Mouse (Mus musculus) lung, embryonic 14.5 days (tissue): ENCODE measurements at regions not wholly inside any gene's neighbourhood (a gene's known extent, or its start where the extent isn't known, plus 50 kb on each side); places are given as distances from the start of the nearest gene placed in this dataset.
A peak's percentile ranks its signal among the peaks of the same experiment; 100 is the strongest.

Experiments
- ATAC-seq: fragments of 200-750 bp; cut with Nextera tagmentation; 2 replicates; pipeline ENCODE4 v1.8.0; 2017; ENCODE audit warnings: mild to moderate bottlenecking, moderate TSS enrichment, moderate library complexity; ENCODE audit not compliant: insufficient read depth
- DNase-seq: peaks from one replicate; pipeline ENCODE4 v3.0.0-alpha.2; 2015
- H3K27ac ChIP-seq: fragments of 300-500 bp; sonication (generic); 2 replicates; pipeline ENCODE4 v1.5.1; 2014; ENCODE audit warnings: low read depth, mild to moderate bottlenecking, moderate library complexity
- H3K27me3 ChIP-seq: fragments of 300-500 bp; sonication (generic); 2 replicates; pipeline ENCODE4 v1.6.1; 2014; ENCODE audit warnings: low read length, control low read depth; ENCODE audit not compliant: insufficient read depth
- H3K36me3 ChIP-seq: fragments of 300-500 bp; sonication (generic); 2 replicates; pipeline ENCODE4 v1.6.1; 2014; ENCODE audit warnings: control low read depth; ENCODE audit not compliant: insufficient read depth
- H3K4me1 ChIP-seq: fragments of 300-500 bp; sonication (generic); 2 replicates; pipeline ENCODE4 v1.6.1; 2014; ENCODE audit warnings: antibody characterized with exemption, control low read depth; ENCODE audit not compliant: insufficient read depth
- H3K4me2 ChIP-seq: fragments of 300-500 bp; sonication (generic); 2 replicates; pipeline ENCODE4 v1.6.1; 2014; ENCODE audit warnings: mild to moderate bottlenecking
- H3K4me3 ChIP-seq: fragments of 300-500 bp; sonication (generic); 2 replicates; pipeline ENCODE4 v1.5.1; 2014; ENCODE audit warnings: low read depth, low read length
- H3K9ac ChIP-seq: fragments of 300-500 bp; sonication (generic); 2 replicates; pipeline ENCODE4 v1.6.1; 2014
- H3K9me3 ChIP-seq: fragments of 300-500 bp; sonication (generic); 2 replicates; pipeline ENCODE4 v1.6.1; 2016; ENCODE audit warnings: low read depth, low read length, control low read depth
- CTCF ChIP-seq: IDR thresholded peaks from 2 replicates; pipeline ENCODE4 v1.5.1; 2016; ENCODE audit warnings: antibody characterized with exemption, low read depth
- WGBS: fragments of 180-500 bp; shearing (Covaris S2); extraction: QIAGEN DNeasy Blood & Tissue Kit; methylation state at CpG from one replicate; pipeline ENCODE4 v1.1.7; 2014; 5-methylcytosine and 5-hydroxymethylcytosine counted together

DNA sequence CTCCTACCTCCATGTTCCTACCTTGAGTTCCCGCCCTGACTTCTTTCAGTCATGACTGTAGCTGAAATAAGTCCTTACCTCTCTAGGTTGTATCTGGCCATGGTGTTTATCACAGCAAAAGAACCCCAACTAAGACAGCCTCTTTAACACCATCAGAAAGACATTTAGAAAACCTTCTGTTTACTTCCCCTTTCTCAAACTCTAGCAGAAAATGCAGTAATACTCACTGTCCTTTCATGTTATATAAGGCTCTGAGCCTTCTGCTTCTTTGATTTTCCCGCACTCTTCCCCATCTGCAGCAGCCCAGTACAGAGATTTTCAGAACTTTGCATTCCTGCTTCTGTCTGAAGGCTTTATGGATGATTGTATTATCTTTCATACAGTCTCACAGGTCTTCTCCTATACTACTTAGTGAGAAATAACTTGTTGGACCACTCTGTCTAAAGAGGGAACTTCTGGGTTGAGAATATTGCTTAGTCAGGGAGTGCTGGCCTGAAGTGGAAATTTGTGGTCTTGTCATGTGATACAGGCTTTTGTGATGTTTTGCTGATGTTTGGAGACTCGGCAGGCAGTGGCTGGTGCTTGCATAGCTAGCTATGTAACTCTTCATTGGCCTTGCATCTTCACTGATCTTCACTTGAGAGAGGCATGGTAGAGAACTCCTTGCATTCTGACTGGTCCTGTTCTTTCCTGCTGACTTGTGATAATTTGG lies 197.9 kb upstream of the Mki67 start:
- no peaks in the 10 kb centered on the region for H3K27me3 ChIP-seq
- H3K27ac ChIP-seq, result no peak overlapping the region
- no peaks in the 10 kb centered on the region for H3K9me3 ChIP-seq
- H3K9ac ChIP-seq, result no peak overlapping the region
- no peak overlapping the region for H3K4me2 ChIP-seq
- WGBS, result 77% methylated on average over 3 of the region's 3 CpGs
- no peaks in the 10 kb centered on the region for H3K36me3 ChIP-seq
- ATAC-seq (no peak), DNase-seq (peak; percentile 11)
- no peak overlapping the region for H3K4me3 ChIP-seq
- no peaks in the 10 kb centered on the region for H3K4me1 ChIP-seq
- no peak for TF ChIP-seq CTCF

DNA sequence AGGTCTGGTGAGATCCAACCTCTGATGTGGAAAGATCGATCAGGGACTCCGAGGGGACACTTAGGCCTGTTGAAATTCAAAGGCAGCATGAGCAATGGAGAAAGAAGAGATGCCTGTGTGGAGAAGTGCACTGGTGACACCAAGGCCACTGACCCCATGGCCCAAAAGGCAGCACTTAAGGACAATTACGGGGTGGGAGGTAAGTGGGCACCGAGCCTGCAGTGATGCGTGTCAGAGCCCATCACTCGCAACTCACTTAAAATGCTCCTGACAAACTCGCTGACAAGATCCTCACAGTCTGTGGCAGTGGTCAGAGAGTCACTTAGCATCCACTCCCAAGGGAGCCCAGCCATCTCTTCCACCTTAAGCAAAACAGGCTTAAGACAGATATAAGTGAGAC lies 207.7 kb upstream of the Mki67 start:
- WGBS, result 59% methylated on average over 7 of the region's 7 CpGs
- no peaks in the 10 kb centered on the region for H3K4me1 ChIP-seq
- no peak overlapping the region for H3K4me3 ChIP-seq
- no peaks in the 10 kb centered on the region for H3K9me3 ChIP-seq
- no peak for ATAC-seq
- no peak overlapping the region for H3K27ac ChIP-seq
- no peak for DNase-seq
- H3K4me2 ChIP-seq, result no peak overlapping the region
- H3K9ac ChIP-seq, result no peak overlapping the region
- no peaks in the 10 kb centered on the region for H3K27me3 ChIP-seq
- H3K36me3 ChIP-seq, result no peaks in the 10 kb centered on the region
- TF ChIP-seq CTCF, result no peak

DNA sequence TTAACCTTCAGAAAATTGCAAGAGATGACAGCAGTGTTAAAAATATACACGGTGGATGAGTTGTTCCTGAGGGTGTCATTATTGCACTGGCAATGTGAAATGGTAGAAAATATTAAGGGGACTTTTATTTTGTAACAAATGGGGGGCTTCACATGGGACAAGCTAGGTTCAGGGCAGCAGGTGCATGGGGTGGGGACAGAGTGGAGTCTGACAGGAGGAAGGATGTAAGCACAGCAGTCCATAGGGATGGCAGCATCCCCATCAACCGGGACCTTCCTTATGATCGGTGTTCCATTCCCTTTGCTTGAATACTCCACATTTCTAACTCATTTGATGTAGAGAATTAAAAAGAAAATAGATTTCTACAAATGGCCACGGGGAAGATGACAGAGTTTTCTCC lies 208.5 kb upstream of the Mki67 start:
- no peak overlapping the region for H3K4me2 ChIP-seq
- no peaks in the 10 kb centered on the region for H3K4me1 ChIP-seq
- ATAC-seq, result no peak
- no peaks in the 10 kb centered on the region for H3K36me3 ChIP-seq
- no peak for TF ChIP-seq CTCF
- H3K4me3 ChIP-seq, result no peak overlapping the region
- no peaks in the 10 kb centered on the region for H3K27me3 ChIP-seq
- 77% methylated on average over 4 of the region's 4 CpGs for WGBS
- H3K9me3 ChIP-seq, result no peaks in the 10 kb centered on the region
- H3K27ac ChIP-seq, result no peak overlapping the region
- H3K9ac ChIP-seq, result no peak overlapping the region
- no peak for DNase-seq

DNA sequence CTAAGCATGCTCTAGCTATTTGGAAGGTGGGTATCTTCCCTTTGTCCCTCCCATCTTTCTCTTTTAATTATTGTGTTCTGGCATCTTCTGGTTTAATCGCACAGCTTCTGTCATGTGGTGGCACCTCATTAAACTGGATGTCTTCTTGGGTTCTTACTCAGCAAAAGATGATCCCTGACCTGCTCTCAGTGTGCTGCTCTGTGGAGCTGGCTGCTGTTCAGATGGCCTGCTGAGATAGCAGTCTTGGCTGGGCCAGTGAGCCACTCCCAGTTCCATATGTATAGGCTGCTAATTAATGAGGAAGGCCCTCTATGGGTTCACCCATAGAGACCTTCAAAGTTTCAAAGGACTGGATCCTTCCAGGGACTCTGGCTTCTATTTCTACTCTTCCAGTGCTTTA lies 213.9 kb upstream of the Mki67 start:
- H3K36me3 ChIP-seq, result no peaks in the 10 kb centered on the region
- no peak overlapping the region for H3K27ac ChIP-seq
- H3K4me3 ChIP-seq, result no peak overlapping the region
- H3K27me3 ChIP-seq, result no peaks in the 10 kb centered on the region
- ATAC-seq, result no peak
- H3K4me1 ChIP-seq, result no peaks in the 10 kb centered on the region
- TF ChIP-seq CTCF, result no peak
- no peaks in the 10 kb centered on the region for H3K9me3 ChIP-seq
- no peak overlapping the region for H3K4me2 ChIP-seq
- DNase-seq, result no peak
- WGBS, result 78% methylated on average over 1 of the region's 1 CpGs
- H3K9ac ChIP-seq, result no peak overlapping the region

DNA sequence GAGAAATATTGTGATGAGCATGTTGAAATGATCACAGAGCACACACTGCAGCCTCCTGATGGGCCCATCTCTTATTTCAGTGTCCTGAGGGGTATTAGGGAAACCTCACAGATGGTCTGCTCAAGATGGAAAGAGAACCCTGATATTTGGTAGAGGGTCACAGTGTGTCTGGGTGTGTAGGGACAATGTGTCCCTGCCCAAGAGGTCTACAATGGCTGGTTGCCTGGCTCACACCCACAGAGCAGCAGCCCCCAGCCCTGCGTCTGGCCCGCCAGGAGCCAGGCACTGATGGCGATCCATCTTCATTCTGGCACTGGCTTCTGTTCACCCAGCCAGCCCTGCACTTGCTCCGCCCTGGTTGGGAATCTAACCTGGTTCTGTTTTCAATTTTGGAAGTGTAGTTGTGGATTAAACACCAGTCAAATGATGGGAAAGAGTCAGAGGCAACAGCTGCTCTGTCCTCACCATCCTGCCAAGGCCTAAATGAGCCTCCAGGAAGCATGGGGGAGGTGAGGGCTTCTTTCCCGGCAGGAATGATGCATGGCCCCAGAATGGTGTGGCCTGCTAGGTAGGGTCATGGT lies 216.5 kb upstream of the Mki67 start:
- Histone ChIP-seq H3K4me1 (no peaks in the 10 kb centered on the region), H3K27ac (no peak overlapping the region), H3K27me3 (no peaks in the 10 kb centered on the region), H3K4me3 (no peak overlapping the region), H3K9ac (no peak overlapping the region), H3K36me3 (no peaks in the 10 kb centered on the region), H3K4me2 (no peak overlapping the region), H3K9me3 (no peaks in the 10 kb centered on the region)
- DNase-seq (no peak), ATAC-seq (no peak)
- 66% methylated on average over 5 of the region's 5 CpGs for WGBS
- no peak for TF ChIP-seq CTCF

GRCm38 (mm10) chr7:135935180-135935579 lies 219.0 kb upstream of the Mki67 start:
- Histone ChIP-seq H3K9me3 (no peaks in the 10 kb centered on the region), H3K9ac (no peak overlapping the region), H3K27me3 (no peaks in the 10 kb centered on the region), H3K4me3 (no peak overlapping the region), H3K4me1 (no peaks in the 10 kb centered on the region), H3K36me3 (no peaks in the 10 kb centered on the region), H3K4me2 (no peak overlapping the region), H3K27ac (no peak overlapping the region)
- no peak for TF ChIP-seq CTCF
- ATAC-seq (no peak), DNase-seq (no peak)
- 42% methylated on average over 1 of the region's 1 CpGs for WGBS

DNA sequence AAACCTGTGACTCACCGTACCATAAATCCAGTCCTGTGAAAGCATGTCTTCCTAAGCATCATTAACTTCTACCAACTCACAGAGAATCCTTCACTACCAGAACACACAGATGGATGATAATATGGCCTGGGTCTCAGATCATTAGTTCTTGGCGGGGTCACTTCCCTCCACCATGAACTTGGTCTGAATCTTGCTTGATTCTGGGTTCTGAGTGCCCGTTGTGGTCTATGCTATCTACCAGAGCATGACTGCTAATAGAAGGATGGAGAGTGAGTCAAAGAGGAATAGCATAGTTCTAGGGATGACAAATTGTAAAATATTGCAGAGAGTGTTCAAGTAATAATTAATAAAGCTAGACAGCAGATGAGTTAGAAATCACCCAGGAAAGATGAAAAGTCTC lies 221.3 kb upstream of the Mki67 start:
- Histone ChIP-seq H3K27me3 (no peaks in the 10 kb centered on the region), H3K27ac (no peak overlapping the region), H3K4me3 (no peak overlapping the region), H3K36me3 (no peaks in the 10 kb centered on the region), H3K9ac (no peak overlapping the region), H3K4me2 (no peak overlapping the region), H3K4me1 (no peaks in the 10 kb centered on the region), H3K9me3 (no peaks in the 10 kb centered on the region)
- ATAC-seq (no peak), DNase-seq (no peak)
- TF ChIP-seq CTCF, result no peak
- 93% methylated on average over 3 of the region's 3 CpGs for WGBS

DNA sequence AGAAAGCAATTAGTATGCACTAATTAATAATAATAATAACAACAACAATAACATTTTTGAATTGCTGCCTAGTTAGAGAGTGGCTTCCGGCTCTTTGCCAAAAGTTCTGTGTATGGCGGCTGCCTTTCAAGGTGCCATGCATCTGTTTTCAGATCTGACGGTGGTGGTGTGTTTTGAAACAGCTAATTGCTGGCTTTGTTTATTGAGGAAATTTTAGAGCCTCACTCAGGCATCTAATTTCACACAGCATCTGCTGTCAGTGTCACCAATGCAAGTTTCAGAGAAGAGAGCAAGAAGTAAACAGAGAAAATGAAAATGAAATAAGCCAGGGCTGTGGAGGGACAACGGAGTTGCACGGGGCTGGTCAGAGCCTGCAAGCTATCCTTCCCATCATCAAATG lies 223.2 kb upstream of the Mki67 start:
- H3K4me2 ChIP-seq, result no peak overlapping the region
- H3K27me3 ChIP-seq, result no peaks in the 10 kb centered on the region
- H3K27ac ChIP-seq, result no peak overlapping the region
- no peaks in the 10 kb centered on the region for H3K9me3 ChIP-seq
- no peaks in the 10 kb centered on the region for H3K4me1 ChIP-seq
- DNase-seq, result no peak
- no peaks in the 10 kb centered on the region for H3K36me3 ChIP-seq
- ATAC-seq, result no peak
- H3K4me3 ChIP-seq, result no peak overlapping the region
- no peak for TF ChIP-seq CTCF
- H3K9ac ChIP-seq, result no peak overlapping the region
- 70% methylated on average over 5 of the region's 5 CpGs for WGBS
